Mouse (Mus musculus) B cell, adult 2 months (primary cell): Measurements from ENCODE around the gene Gpx5.

ENCODE experiments used
- DNase-seq, 2 experiments: peaks; one replicate each; pipeline ENCODE4 v3.0.0; 2022

The Gpx5 gene

GRCm38 (mm10) chr13:21292631-21293030, at the start of gene Gpx5:
Gene Gpx5 (minus strand): TSS chr13:21292731.
- no peak for DNase-seq

GRCm38 (mm10) chr13:21327424-21327823, 34.9 kb upstream of the Gpx5 start:
- no peak for DNase-seq

DNA sequence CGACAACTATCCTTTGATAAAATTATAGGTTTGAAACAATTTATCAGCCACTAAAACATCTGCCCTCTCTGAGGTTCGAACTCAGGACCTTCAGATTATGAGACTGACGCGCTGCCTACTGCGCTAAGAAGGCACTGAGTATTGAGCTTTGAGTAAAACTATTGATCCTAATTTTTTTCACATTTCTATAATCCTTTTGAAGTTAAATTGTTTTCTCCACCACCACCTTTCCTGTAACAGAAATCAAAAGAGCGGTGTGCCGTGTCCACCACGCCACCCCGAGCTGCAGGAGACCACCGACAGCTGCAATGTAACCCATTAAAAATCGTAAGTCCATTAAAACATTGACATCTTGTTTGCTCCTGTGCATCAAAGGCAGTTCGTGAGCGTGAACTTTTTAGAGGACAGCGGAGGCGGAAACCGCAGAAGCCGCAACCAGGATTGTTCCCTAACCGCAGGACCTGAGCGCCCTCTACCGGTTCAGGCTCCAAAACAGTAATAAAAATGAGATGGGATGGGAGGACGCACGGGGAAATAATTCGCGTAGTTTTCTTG, 34.2 kb upstream of the Gpx5 start:
- DNase-seq, result peak; percentile 41 to 46

DNA sequence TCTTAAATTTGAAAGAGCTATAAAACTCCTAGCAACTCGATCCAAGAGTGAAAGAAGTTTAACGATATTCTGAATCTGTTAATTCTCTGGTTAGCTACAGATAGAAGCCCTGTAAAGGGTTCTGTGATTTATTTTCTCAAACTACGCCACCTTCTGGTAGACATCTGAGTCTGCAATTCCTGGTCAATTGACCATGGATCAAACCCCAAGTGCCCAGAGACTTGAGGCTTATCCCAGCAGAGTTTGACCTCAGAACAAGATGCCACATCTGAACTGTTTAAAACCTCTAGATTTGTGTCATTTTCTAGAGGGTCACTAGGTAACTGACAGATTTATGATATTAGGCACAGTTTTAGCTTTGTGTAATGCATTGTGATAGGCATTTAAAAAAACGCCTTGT, 33.7 kb upstream of the Gpx5 start:
- no peak for DNase-seq

- DNase-seq, result no peak
These were observed 30.9 kb upstream of the Gpx5 start for GRCm38 (mm10) chr13:21323405-21323804.

- DNase-seq, result peak in 1 of 2 experiments; percentile 15
These were observed 30.2 kb upstream of the Gpx5 start for GRCm38 (mm10) chr13:21322509-21323375.

DNA sequence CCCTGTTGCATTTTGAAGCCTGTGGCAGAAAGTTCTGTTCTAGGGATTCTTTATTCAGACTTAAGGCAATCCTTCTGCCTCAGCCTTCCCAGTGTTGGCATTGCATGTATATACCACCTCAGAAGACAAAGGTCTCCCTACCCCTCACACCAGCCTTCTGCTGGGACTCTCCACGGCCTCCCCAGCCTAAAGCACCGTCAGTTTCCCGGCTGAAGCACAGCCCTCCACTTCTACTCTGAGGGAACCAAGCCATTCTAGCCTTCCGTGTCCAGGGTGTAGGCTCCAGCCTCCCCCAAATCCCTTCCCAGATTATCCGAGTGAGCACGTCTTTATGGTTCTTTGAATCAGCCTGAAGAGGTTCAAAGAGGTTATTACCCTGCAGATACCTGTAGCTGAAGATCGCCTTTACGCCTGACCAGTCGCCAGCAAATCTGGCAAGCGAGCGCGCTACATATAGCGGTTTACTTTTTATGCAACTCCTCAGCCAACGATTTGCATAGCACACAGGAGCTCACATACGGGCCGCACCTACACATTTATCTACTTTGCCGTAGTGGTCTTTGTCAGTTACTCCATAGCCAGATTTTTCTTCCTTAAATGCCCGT, 29.5 kb upstream of the Gpx5 start:
- DNase-seq, result no peak

- no peak for DNase-seq
These were observed 27.7 kb upstream of the Gpx5 start for GRCm38 (mm10) chr13:21320262-21320661.

GRCm38 (mm10) chr13:21313903-21314302, 21.4 kb upstream of the Gpx5 start:
- no peak for DNase-seq

DNA sequence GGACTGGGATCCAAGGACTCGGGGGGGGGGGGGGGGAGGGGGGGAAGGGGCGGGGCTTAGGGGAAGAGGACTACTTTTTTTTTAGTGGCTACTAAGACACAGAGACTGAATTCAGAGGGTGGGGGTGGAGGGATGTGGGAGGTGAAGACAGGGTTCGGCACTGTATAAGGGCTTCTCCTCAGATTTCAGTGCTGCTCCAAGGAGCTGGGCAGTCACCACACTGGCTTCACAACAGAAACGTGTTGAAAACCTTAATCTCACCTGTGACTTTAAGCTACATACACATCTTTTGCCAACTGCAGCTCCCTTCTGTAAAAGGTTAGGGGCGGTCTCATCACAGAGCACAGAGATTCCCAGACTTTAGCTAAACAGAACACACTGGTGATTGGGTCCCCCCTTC, 20.3 kb upstream of the Gpx5 start:
- no peak for DNase-seq

GRCm38 (mm10) chr13:21311926-21312325, 19.4 kb upstream of the Gpx5 start, which contains the start of gene Gpx6:
Gene Gpx6 (plus strand): TSS chr13:21312125.
- DNase-seq, result no peak

GRCm38 (mm10) chr13:21309788-21310187, 17.3 kb upstream of the Gpx5 start:
- no peak for DNase-seq

DNA sequence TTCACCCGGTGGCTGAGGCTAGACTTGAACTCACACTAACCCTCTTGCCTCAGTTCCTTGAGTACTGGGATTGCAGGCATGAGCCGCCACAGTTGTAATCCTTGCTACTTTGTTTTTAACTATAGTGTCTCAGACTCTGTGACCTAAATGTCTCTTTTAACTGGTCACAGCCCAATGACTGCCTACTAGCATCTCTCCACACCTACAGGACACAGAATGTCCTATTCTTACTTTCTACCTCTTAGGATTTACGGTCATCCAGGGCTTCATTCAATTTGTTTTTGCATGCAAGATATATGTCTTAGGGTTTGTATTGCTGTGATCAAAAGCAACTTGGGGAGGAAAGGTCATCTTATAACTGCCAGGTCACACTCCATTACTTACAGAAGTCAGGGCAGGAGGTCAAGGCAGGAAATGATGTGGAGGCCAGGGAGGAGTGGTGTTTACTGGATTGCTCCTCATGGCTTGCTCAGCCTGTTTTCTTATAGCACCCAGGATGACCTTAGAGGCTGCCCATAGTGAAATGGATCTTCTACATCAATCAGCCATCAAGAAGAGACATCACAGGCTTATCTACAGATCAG, 12.0 kb upstream of the Gpx5 start:
- DNase-seq, result no peak

DNA sequence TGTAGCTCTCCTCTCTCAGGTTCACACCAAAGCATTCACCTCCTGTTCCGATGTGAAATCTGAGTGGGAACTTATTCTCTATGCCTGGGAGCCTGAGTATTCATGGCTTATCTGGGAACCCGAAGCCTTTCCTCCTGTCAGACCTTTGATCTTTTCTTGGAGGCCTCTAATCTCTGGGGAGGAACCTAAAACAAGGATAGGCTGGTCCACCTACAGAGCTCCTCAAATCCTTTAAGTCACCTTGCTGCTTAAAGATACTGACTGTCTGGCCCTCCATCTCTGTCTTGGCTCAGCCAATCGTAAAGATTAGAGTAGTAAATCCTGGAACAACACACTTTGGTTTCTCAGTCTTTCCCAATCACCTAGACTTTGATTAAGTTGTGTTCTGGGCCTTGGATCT, 6.0 kb upstream of the Gpx5 start:
- no peak for DNase-seq

DNA sequence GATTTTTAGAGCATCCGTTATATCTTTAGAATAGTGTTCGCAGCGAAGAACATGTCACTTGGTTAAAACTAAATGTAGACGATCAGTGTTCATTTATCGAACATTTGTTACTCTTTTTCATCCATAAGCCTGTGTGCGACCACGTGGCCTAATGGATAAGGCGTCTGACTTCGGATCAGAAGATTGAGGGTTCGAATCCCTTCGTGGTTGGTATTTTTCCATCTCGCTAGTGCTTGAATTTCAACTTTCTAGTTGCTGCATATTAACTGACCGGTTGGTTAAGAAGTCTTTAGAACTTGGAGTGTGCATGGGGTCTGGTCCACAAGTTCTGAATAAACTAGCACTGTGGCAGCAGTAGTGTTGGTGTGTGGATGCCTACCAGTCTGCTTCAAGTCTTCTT, 13.0 kb downstream of the Gpx5 start:
- peak; percentile 82 to 84 for DNase-seq

GRCm38 (mm10) chr13:21279076-21279475, 13.5 kb downstream of the Gpx5 start:
- DNase-seq, result peak in 1 of 2 experiments; percentile 20

GRCm38 (mm10) chr13:21276551-21276950, 16.0 kb downstream of the Gpx5 start:
- no peak for DNase-seq

DNA sequence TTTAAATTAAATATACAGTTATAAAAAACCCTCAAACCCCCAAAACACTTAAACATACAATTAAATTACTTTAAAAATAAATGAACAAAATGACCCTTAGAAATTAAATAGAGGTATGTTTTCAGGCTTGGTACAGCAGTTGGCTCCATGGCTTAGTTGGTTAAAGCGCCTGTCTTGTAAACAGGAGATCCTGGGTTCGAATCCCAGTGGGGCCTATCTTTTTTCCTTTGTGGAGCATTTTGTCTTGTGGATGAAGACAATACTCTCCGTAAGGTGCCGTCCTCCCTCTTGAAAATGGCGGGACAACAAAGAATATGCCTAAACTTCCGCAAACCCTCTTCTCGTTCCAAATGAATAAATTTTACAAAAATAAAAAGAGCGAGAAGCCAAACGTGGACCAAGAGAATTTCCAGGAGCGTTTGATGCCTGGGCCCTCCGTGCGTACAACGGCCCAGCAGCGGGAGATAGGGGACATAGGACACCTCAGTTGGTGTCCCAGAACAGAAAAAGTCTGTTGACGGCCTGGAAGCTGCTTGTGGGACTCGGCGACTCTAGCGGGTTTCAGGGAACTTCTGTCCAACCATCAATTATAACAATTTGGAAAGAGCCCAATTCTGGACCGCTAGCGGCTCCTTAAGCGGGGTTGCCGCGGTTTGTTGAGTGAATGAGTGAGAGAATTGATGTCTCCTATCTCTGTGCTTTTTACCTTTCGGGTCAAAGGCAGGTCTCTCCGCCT, 16.5 kb downstream of the Gpx5 start:
- DNase-seq, result peak; percentile 50 to 55

- DNase-seq, result peak; percentile 8 to 25
These were observed 17.3 kb downstream of the Gpx5 start for GRCm38 (mm10) chr13:21275021-21275814.

- no peak for DNase-seq
These were observed 24.3 kb downstream of the Gpx5 start for GRCm38 (mm10) chr13:21268262-21268661.

GRCm38 (mm10) chr13:21267541-21267940, 25.0 kb downstream of the Gpx5 start:
- no peak for DNase-seq

GRCm38 (mm10) chr13:21265736-21266135, 26.8 kb downstream of the Gpx5 start:
- DNase-seq, result no peak
